1 mouse cellular context compared by ENCODE assay signal in the genomic region with DNA sequence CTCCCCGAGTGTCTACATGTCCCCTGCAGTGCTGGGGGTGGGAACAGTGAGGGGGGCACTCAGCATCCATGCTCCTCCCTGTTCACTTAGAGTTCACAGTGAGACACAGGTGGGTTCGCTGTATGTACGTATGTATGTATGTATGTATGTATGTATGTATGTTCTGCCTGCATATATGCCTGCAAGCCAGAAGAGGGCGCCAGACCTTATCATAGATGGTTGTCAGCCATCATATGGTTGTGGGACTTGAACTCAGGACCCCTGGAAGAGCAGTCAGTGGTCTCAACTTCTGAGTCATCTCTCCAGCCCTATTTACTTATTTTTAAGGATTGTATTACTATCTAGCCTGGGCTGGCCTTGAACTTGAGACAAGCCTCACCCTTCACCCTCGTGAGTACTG.
TF ChIP-seq lines count a peak whose summit lies in the region.

No protein-coding gene starts in this region.

TF ChIP-seq in MEL, 35 proteins besides CTCF, POLR2A, EP300 and RAD21:
- no peak for TF ChIP-seq MAFK (IDR thresholded peaks at IDR 0.05; ENCODE audit: borderline replicate concordance, low read depth, low read length)
- TF ChIP-seq SMC3 (IDR thresholded peaks at IDR 0.05; ENCODE audit: low read depth, low read length): peak; percentile 18; the same call in 1 of the 2 replicates
